Mouse (Mus musculus) cerebellum, postnatal 14 days (tissue): ENCODE results near the gene 2310033P09Rik.
"Not testable (repeated sequence)": the region's sequence is repeated elsewhere in the genome, so short reads cannot be mapped to it uniquely, and the experiment has no call there.

Experiments
- DNase-seq, 2 experiments: peaks; one replicate each; pipeline ENCODE4 v3.0.0; 2021; ENCODE audit warnings: mixed read lengths in 2 of 2

The 2310033P09Rik gene

GRCm38 (mm10) chr11:59201216-59202002 is 6.7 kb upstream of the 2310033P09Rik start:
- DNase-seq, result no peak

GRCm38 (mm10) chr11:59202081-59202995 is 5.8 kb upstream of the 2310033P09Rik start, which contains the start of gene Mrpl55:
TSS of gene Mrpl55 (plus strand) at chr11:59202486.
- DNase-seq, result peak; percentile 96

GRCm38 (mm10) chr11:59209003-59209441 is 901 bp downstream of the 2310033P09Rik start:
- DNase-seq, result peak; percentile 67 to 78

GRCm38 (mm10) chr11:59209580-59209979 is 1.5 kb downstream of the 2310033P09Rik start:
- DNase-seq, result peak in 1 of 2 experiments; percentile 51

- no peak for DNase-seq
These were observed 1.9 kb downstream of the 2310033P09Rik start for GRCm38 (mm10) chr11:59210020-59210419.

- not testable (repeated sequence) for DNase-seq
These were observed 3.4 kb downstream of the 2310033P09Rik start for GRCm38 (mm10) chr11:59211561-59211960.

GRCm38 (mm10) chr11:59212320-59212719 is 4.2 kb downstream of the 2310033P09Rik start:
- DNase-seq, result not testable (repeated sequence)

GRCm38 (mm10) chr11:59212892-59213494 is 4.9 kb downstream of the 2310033P09Rik start:
- peak in 1 of 2 experiments; percentile 50 for DNase-seq

- no peak for DNase-seq
These were observed 8.8 kb downstream of the 2310033P09Rik start for GRCm38 (mm10) chr11:59216955-59217354.

- DNase-seq, result no peak
These were observed 10.4 kb downstream of the 2310033P09Rik start for GRCm38 (mm10) chr11:59218389-59218998.

- peak in 1 of 2 experiments; percentile 57 for DNase-seq
These were observed 10.9 kb downstream of the 2310033P09Rik start for GRCm38 (mm10) chr11:59219064-59219463.

GRCm38 (mm10) chr11:59221604-59222003 is 13.5 kb downstream of the 2310033P09Rik start:
- no peak for DNase-seq

GRCm38 (mm10) chr11:59222306-59222705 is 14.2 kb downstream of the 2310033P09Rik start:
- no peak for DNase-seq

- no peak for DNase-seq
These were observed 15.9 kb downstream of the 2310033P09Rik start for GRCm38 (mm10) chr11:59224025-59224424.

GRCm38 (mm10) chr11:59224470-59224869 is 16.3 kb downstream of the 2310033P09Rik start:
- DNase-seq, result no peak

GRCm38 (mm10) chr11:59225167-59225566 is 17.0 kb downstream of the 2310033P09Rik start:
- no peak for DNase-seq

GRCm38 (mm10) chr11:59226251-59226650 is 18.1 kb downstream of the 2310033P09Rik start:
- DNase-seq, result no peak

- peak; percentile 24 to 39 for DNase-seq
These were observed 18.9 kb downstream of the 2310033P09Rik start for GRCm38 (mm10) chr11:59226787-59227603.

- DNase-seq, result no peak
These were observed 19.5 kb downstream of the 2310033P09Rik start for GRCm38 (mm10) chr11:59227604-59228121.

GRCm38 (mm10) chr11:59228122-59228953 is 20.2 kb downstream of the 2310033P09Rik start, which contains the start of gene Arf1:
TSS of gene Arf1 (minus strand) at chr11:59228270.
- DNase-seq, result peak; percentile 98
